Mouse (Mus musculus): ENCODE results near the gene Gm20696.

- TF ChIP-seq CTCF (conservative IDR thresholded peaks at IDR 0.05 in 1 of 2, IDR thresholded peaks at IDR 0.05 in 1 of 2; ENCODE audit: low read depth in 2 of 2, low read length in 2 of 2) (no peak), POLR2A (IDR thresholded peaks at IDR 0.05; ENCODE audit: low read depth, low read length) (no peak), MEF2A (IDR thresholded peaks at IDR 0.05; ENCODE audit: borderline replicate concordance, low read depth, low read length) (no peak), SIN3A (IDR thresholded peaks at IDR 0.05; ENCODE audit: low read length) (no peak), EP300 (IDR thresholded peaks at IDR 0.05; ENCODE audit: low read length) (no peak), TCF12 (IDR thresholded peaks at IDR 0.05; ENCODE audit: low read depth, low read length) (no peak)
These were observed 157.4 kb downstream of the Gm20696 start for GRCm38 (mm10) chr6:99509189-99509592.
